Mouse (Mus musculus) forelimb bud, embryonic 11.5 days (tissue): Measurements from ENCODE around the gene Tgoln1.
A peak's percentile ranks its signal among the peaks of the same experiment; 100 is the strongest.

Experiments
- DNase-seq: peaks from one replicate; pipeline ENCODE4 v3.0.0-alpha.2; 2012; ENCODE audit warnings: low read depth, low spot score

The Tgoln1 gene

GRCm38 (mm10) chr6:72616643-72617288, at the start of gene Tgoln1:
Gene Tgoln1, minus strand, starts transcription at chr6:72617000.
- DNase-seq = peak; percentile 94

GRCm38 (mm10) chr6:72664290-72664689, 47.5 kb upstream of the Tgoln1 start:
- no peak for DNase-seq

GRCm38 (mm10) chr6:72663000-72663399, 46.2 kb upstream of the Tgoln1 start:
- no peak for DNase-seq

GRCm38 (mm10) chr6:72660391-72660720, 43.6 kb upstream of the Tgoln1 start:
- DNase-seq = no peak

- DNase-seq = no peak
These were observed 43.1 kb upstream of the Tgoln1 start for GRCm38 (mm10) chr6:72659717-72660390.

- no peak for DNase-seq
These were observed 41.2 kb upstream of the Tgoln1 start for GRCm38 (mm10) chr6:72658006-72658405.

GRCm38 (mm10) chr6:72656053-72656442, 39.2 kb upstream of the Tgoln1 start:
- no peak for DNase-seq

GRCm38 (mm10) chr6:72655309-72656052, 38.7 kb upstream of the Tgoln1 start:
- peak; percentile 97 for DNase-seq

- DNase-seq = no peak
These were observed 37.6 kb upstream of the Tgoln1 start for GRCm38 (mm10) chr6:72654355-72654754.

GRCm38 (mm10) chr6:72653419-72653818, 36.6 kb upstream of the Tgoln1 start:
- DNase-seq = no peak

- no peak for DNase-seq
These were observed 33.6 kb upstream of the Tgoln1 start for GRCm38 (mm10) chr6:72650338-72650851.

GRCm38 (mm10) chr6:72648002-72648595, 31.3 kb upstream of the Tgoln1 start:
- DNase-seq = peak; percentile 56

- peak; percentile 67 for DNase-seq
These were observed 30.6 kb upstream of the Tgoln1 start for GRCm38 (mm10) chr6:72647383-72647820.

GRCm38 (mm10) chr6:72645364-72645763, 28.6 kb upstream of the Tgoln1 start:
- no peak for DNase-seq

GRCm38 (mm10) chr6:72644576-72644975, 27.8 kb upstream of the Tgoln1 start:
- DNase-seq = no peak

GRCm38 (mm10) chr6:72641218-72641954, 24.6 kb upstream of the Tgoln1 start:
- DNase-seq = no peak

- no peak for DNase-seq
These were observed 20.1 kb upstream of the Tgoln1 start for GRCm38 (mm10) chr6:72636940-72637339.

GRCm38 (mm10) chr6:72635760-72636431, 19.1 kb upstream of the Tgoln1 start:
- peak; percentile 80 for DNase-seq

- DNase-seq = no peak
These were observed 17.5 kb upstream of the Tgoln1 start for GRCm38 (mm10) chr6:72634311-72634710.

- no peak for DNase-seq
These were observed 14.9 kb upstream of the Tgoln1 start for GRCm38 (mm10) chr6:72631700-72632099.

- no peak for DNase-seq
These were observed 14.2 kb upstream of the Tgoln1 start for GRCm38 (mm10) chr6:72630961-72631360.
